Mouse (Mus musculus): ENCODE measurements around the gene Aars2. TPM values are rescaled to one million over a fixed set of nuclear protein-coding genes. Genes with fewer than 3 reads are reported as not detected.

The Aars2 gene
- total RNA-seq, 2 experiments from 2014 or later, result 23.0 to 24.4 TPM

Other genes starting within 250 kb of the Aars2 start
- 10 to 100 TPM; 49.5 to 49.7 TPM for gene Cdc5l, start 73.1 kb upstream of the Aars2 start, total RNA-seq (2021)
- gene Spats1, start 31.4 kb upstream of the Aars2 start, total RNA-seq (2021), result 1 to 10 TPM; 4.9 to 6.0 TPM
- 1 to 10 TPM in 1 of 2 experiments, under 1 TPM in 1; 0.68 to 1.1 TPM for gene Tcte1, start 16.6 kb downstream of the Aars2 start, total RNA-seq (2021)
- 100 to 1,000 TPM; 114 to 120 TPM for gene Tmem151b, start 42.8 kb downstream of the Aars2 start, total RNA-seq (2021)
- gene Nfkbie, start 48.9 kb downstream of the Aars2 start, total RNA-seq (2021), result 1 to 10 TPM; 1.8 to 2.0 TPM
- gene Slc35b2, start 57.0 kb downstream of the Aars2 start, total RNA-seq (2021), result 10 to 100 TPM; 41.6 to 46.1 TPM
- gene Hsp90ab1, start 66.4 kb downstream of the Aars2 start, total RNA-seq (2021), result 1,000 to 10,000 TPM; 1,454 to 1,586 TPM
- 10 to 100 TPM; 21.0 to 24.4 TPM for gene Slc29a1, start 92.8 kb downstream of the Aars2 start, total RNA-seq (2021)
- gene Mymx, start 95.3 kb downstream of the Aars2 start, total RNA-seq (2021), result not detected
- gene Capn11, start 152.5 kb downstream of the Aars2 start, total RNA-seq (2021), result 1 to 10 TPM in 1 of 2 experiments, under 1 TPM in 1; 0.13 to 1.6 TPM
- gene Mrpl14, start 179.5 kb downstream of the Aars2 start, total RNA-seq (2021), result 10 to 100 TPM; 42.9 to 46.3 TPM
- 100 to 1,000 TPM; 220 to 225 TPM for gene Tmem63b, start 180.1 kb downstream of the Aars2 start, total RNA-seq (2021)
- gene 1600014C23Rik, start 227.0 kb downstream of the Aars2 start, total RNA-seq (2021), result under 1 TPM in 1 of 2 experiments, not detected in 1; 0.77 TPM

All from left cerebral cortex, postnatal 14 days (tissue).